Mouse (Mus musculus): Measurements from ENCODE around the gene BC025446. TPM values are rescaled to one million over a fixed set of nuclear protein-coding genes. Genes with fewer than 3 reads are reported as not detected.
"Not testable (repeated sequence)": the region's sequence is repeated elsewhere in the genome, so short reads cannot be mapped to it uniquely, and the experiment has no call there.

BC025446 gene
- 1.4 TPM in 1 of 2 replicates, not detected in the other for polyA plus RNA-seq (2015; fragmentation: Nextera tagmentation; extraction: Ambion mirVana)

- H3K27ac ChIP-seq (replicated peaks): no peak within 1 kb of the TSS
- no peak within 1 kb of the TSS for H3K9ac ChIP-seq (replicated peaks)
- no peak for ATAC-seq (ENCODE audit: low FRiP score)
- 85% methylated on average over 7 of the region's 7 CpGs for WGBS
- no peaks in the 10 kb centered on the region for H3K27me3 ChIP-seq (replicated peaks)
- H3K9me3 ChIP-seq (replicated peaks): no peaks in the 10 kb centered on the region
- no peaks in the 10 kb centered on the region for H3K4me1 ChIP-seq
- H3K36me3 ChIP-seq: no peaks in the 10 kb centered on the region
- no peak within 1 kb of the TSS for H3K4me3 ChIP-seq (replicated peaks)
- H3K4me2 ChIP-seq: no peak within 1 kb of the TSS
Measured at GRCm38 (mm10) chr15:75215778-75216691, at the start of gene BC025446. BC025446 (plus strand) TSS chr15:75216376.

DNA sequence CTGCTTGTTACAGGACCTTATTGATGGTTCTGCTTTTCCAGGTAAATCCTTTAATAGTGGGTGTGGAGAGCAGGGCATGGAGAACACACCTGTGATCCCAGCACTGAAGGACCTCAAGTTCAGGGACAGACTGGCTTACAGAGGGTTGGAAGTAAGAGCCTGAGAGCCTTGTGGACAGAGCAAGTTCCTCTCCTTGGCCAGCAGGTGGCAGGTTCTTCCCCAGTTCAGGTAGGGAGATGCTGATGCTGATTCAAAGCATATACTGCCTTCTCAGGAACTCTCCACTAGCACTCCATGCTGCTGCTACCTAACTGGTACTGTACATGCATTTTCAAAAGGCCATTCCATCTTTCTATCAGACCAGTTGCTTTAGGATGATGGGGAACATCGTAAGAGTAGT, 40.7 kb upstream of the BC025446 start:
- WGBS: 51% methylated on average over 1 of the region's 1 CpGs
- ATAC-seq (ENCODE audit: low FRiP score): no peak
- H3K9me3 ChIP-seq (replicated peaks): no peaks in the 10 kb centered on the region

GRCm38 (mm10) chr15:75186291-75186690, 29.9 kb upstream of the BC025446 start:
- Histone ChIP-seq H3K4me1 (no peaks in the 10 kb centered on the region), H3K9ac (replicated peaks) (no peak overlapping the region), H3K9me3 (replicated peaks) (no peaks in the 10 kb centered on the region), H3K4me2 (no peak overlapping the region), H3K27ac (replicated peaks) (no peak overlapping the region), H3K4me3 (replicated peaks) (no peak overlapping the region), H3K36me3 (no peaks in the 10 kb centered on the region), H3K27me3 (replicated peaks) (no peaks in the 10 kb centered on the region)
- 43% methylated on average over 2 of the region's 2 CpGs for WGBS
- ATAC-seq (ENCODE audit: low FRiP score): no peak

More for the DNA sequence above, 40.7 kb upstream of the BC025446 start:
- Histone ChIP-seq H3K9ac (replicated peaks) (no peak overlapping the region), H3K27ac (replicated peaks) (no peak overlapping the region), H3K4me1 (no peaks in the 10 kb centered on the region), H3K4me3 (replicated peaks) (no peak overlapping the region), H3K4me2 (no peak overlapping the region), H3K36me3 (no peaks in the 10 kb centered on the region), H3K27me3 (replicated peaks) (no peaks in the 10 kb centered on the region)

- Histone ChIP-seq H3K27me3 (replicated peaks) (no peaks in the 10 kb centered on the region), H3K36me3 (no peaks in the 10 kb centered on the region), H3K27ac (replicated peaks) (no peak overlapping the region), H3K4me2 (no peak overlapping the region), H3K4me3 (replicated peaks) (no peak overlapping the region), H3K9me3 (replicated peaks) (no peaks in the 10 kb centered on the region), H3K9ac (replicated peaks) (no peak overlapping the region), H3K4me1 (no peaks in the 10 kb centered on the region)
- 67% methylated on average over 2 of the region's 2 CpGs for WGBS
- ATAC-seq (ENCODE audit: low FRiP score): no peak
Measured at GRCm38 (mm10) chr15:75189116-75189515, 27.1 kb upstream of the BC025446 start.

DNA sequence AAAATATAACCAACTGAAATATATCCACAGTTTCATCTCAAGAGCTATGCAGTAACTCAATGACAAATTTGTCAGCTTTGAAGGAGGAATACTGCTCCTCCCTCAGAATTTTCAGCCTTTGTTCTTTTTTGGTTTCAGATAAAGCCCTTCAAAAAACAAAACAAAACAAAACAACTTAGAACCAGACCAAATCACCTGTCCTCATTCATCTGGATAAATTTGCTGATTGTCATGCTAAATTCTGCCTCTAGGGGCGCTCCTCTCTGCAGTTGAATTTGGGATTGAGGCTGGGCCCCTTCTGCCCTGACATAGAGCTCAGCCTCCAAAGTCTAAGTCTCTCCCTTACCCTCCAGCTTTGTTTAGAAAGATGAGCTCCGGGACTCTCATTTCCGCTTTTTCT, 25.6 kb upstream of the BC025446 start:
- H3K4me2 ChIP-seq; H3K27me3 ChIP-seq (replicated peaks); H3K36me3 ChIP-seq; H3K9ac ChIP-seq (replicated peaks); H3K27ac ChIP-seq (replicated peaks); H3K9me3 ChIP-seq (replicated peaks); H3K4me1 ChIP-seq; H3K4me3 ChIP-seq (replicated peaks); ATAC-seq (ENCODE audit: low FRiP score): not testable (repeated sequence)
- 0% methylated on average over 1 of the region's 3 CpGs for WGBS

DNA sequence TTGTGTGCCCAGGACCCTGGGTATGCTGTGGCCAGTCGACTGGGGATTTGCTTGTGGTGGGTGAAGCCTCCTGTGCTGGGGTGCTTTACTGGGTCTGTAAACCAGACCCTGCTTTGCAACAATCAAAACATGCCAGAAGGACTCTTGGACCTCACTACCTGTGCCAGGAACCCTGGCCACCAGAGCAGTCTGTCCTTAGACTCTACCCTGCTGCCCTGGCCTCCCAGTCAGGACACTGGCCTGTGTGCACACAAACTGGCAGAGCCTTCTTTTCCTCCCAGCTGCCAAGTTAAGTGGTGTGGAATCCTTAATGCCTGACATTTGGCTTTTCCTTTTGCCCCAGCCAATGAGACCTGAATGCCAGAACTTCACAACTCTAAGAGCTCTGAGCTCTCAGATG, 655 bp downstream of the BC025446 start:
- H3K27me3 ChIP-seq (replicated peaks): no peaks in the 10 kb centered on the region
- H3K4me3 ChIP-seq (replicated peaks): no peak overlapping the region
- H3K27ac ChIP-seq (replicated peaks): no peak overlapping the region
- ATAC-seq (ENCODE audit: low FRiP score): no peak
- no peak overlapping the region for H3K4me2 ChIP-seq
- H3K4me1 ChIP-seq: no peaks in the 10 kb centered on the region
- H3K36me3 ChIP-seq: no peaks in the 10 kb centered on the region
- WGBS: 72% methylated on average over 1 of the region's 1 CpGs
- no peak overlapping the region for H3K9ac ChIP-seq (replicated peaks)
- no peaks in the 10 kb centered on the region for H3K9me3 ChIP-seq (replicated peaks)

DNA sequence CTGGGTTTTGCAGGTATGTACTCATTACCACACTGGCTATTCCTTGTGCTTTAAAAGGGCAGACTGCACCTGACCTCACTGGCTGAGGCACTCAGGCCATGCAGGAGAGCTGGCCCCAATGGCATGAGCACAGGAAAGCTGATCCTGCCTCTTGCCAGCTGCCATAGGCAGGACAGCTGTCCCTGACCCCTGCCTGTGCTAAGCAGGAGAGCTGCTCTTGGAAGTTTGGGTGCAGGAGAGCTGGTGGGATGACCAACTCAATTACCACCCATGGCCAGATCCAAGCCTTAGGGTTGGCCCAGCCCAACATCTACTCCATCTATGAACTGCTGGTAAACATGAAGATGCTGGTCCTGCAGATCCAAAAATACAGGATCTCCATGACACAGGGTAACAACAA, 5.8 kb downstream of the BC025446 start:
- Histone ChIP-seq H3K27ac (replicated peaks) (no peak overlapping the region), H3K9ac (replicated peaks) (no peak overlapping the region), H3K36me3 (no peaks in the 10 kb centered on the region), H3K27me3 (replicated peaks) (no peaks in the 10 kb centered on the region), H3K4me1 (no peaks in the 10 kb centered on the region), H3K4me3 (replicated peaks) (no peak overlapping the region), H3K4me2 (no peak overlapping the region), H3K9me3 (replicated peaks) (no peaks in the 10 kb centered on the region)
- no peak for ATAC-seq (ENCODE audit: low FRiP score)

GRCm38 (mm10) chr15:75237736-75238288, 21.6 kb downstream of the BC025446 start:
- H3K27me3 ChIP-seq (replicated peaks): no peaks in the 10 kb centered on the region
- H3K9ac ChIP-seq (replicated peaks): no peak overlapping the region
- no peaks in the 10 kb centered on the region for H3K4me1 ChIP-seq
- WGBS: 97% methylated on average over 3 of the region's 3 CpGs
- no peak overlapping the region for H3K4me2 ChIP-seq
- ATAC-seq (ENCODE audit: low FRiP score): no peak
- no peaks in the 10 kb centered on the region for H3K36me3 ChIP-seq
- no peak overlapping the region for H3K27ac ChIP-seq (replicated peaks)
- no peak overlapping the region for H3K4me3 ChIP-seq (replicated peaks)
- H3K9me3 ChIP-seq (replicated peaks): no peaks in the 10 kb centered on the region

- Histone ChIP-seq H3K27me3 (replicated peaks) (no peaks in the 10 kb centered on the region), H3K4me2 (no peak overlapping the region), H3K36me3 (no peaks in the 10 kb centered on the region), H3K9me3 (replicated peaks) (no peaks in the 10 kb centered on the region), H3K27ac (replicated peaks) (no peak overlapping the region), H3K9ac (replicated peaks) (no peak overlapping the region), H3K4me3 (replicated peaks) (no peak overlapping the region), H3K4me1 (no peaks in the 10 kb centered on the region)
- WGBS: 89% methylated on average over 2 of the region's 2 CpGs
- no peak for ATAC-seq (ENCODE audit: low FRiP score)
Measured at GRCm38 (mm10) chr15:75240558-75240957, 24.4 kb downstream of the BC025446 start.

GRCm38 (mm10) chr15:75242756-75243640, 26.8 kb downstream of the BC025446 start:
- Histone ChIP-seq H3K9ac (replicated peaks) (no peak overlapping the region), H3K27me3 (replicated peaks) (no peaks in the 10 kb centered on the region), H3K4me2 (no peak overlapping the region), H3K4me1 (no peaks in the 10 kb centered on the region), H3K36me3 (no peaks in the 10 kb centered on the region), H3K4me3 (replicated peaks) (no peak overlapping the region), H3K27ac (replicated peaks) (no peak overlapping the region), H3K9me3 (replicated peaks) (no peaks in the 10 kb centered on the region)
- WGBS: 81% methylated on average over 3 of the region's 3 CpGs
- no peak for ATAC-seq (ENCODE audit: low FRiP score)

- no peaks in the 10 kb centered on the region for H3K27me3 ChIP-seq (replicated peaks)
- no peak for ATAC-seq (ENCODE audit: low FRiP score)
- H3K4me1 ChIP-seq: no peaks in the 10 kb centered on the region
- no peaks in the 10 kb centered on the region for H3K36me3 ChIP-seq
- no peaks in the 10 kb centered on the region for H3K9me3 ChIP-seq (replicated peaks)
- H3K27ac ChIP-seq (replicated peaks): no peak overlapping the region
- WGBS: 86% methylated on average over 3 of the region's 3 CpGs
- H3K4me2 ChIP-seq: no peak overlapping the region
- H3K4me3 ChIP-seq (replicated peaks): no peak overlapping the region
- H3K9ac ChIP-seq (replicated peaks): no peak overlapping the region
Measured at GRCm38 (mm10) chr15:75254671-75255070, 38.5 kb downstream of the BC025446 start.
